Mouse (Mus musculus) frontal cortex, postnatal 36 days (tissue): Measurements from ENCODE around the gene Ralgapa2.

Source experiments
- DNase-seq, 2 experiments: peaks; one replicate each; pipeline ENCODE4 v3.0.0; 2022; ENCODE audit warnings: low spot score in 2 of 2

The Ralgapa2 gene

DNA sequence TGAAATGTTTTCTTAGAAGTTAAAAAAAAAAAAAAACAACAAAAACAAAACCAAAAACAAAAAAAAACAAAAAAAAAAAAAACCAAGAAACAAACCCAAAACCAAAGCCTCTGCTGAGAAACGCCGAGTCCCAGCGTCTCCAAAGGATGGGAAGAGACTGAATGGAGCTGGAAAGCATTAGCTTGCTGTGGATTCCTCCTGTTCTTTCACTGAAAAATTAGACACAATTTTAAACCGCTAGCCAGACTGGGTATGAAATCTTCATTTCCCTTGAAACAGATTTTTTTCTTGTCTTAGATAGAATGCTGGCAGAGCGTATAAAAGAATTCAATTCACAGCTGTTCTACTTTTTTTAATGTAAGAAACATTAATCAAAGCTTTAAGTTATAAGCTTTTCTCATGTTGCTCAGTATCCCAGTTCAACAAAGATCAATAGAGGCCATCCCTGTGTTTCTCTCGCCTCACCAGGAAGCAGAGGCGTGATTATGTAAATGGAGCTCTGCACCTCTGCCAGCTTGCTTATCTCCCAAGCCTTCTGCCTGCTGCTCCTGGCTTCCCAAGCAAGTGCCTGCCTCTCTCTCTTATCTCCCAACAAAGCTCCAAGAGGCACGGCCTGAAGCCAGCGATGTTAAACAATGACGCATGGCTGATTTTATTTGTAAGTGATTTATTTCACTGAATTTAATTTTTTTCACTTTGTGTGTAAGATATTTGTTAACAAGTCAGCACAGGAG, 253.2 kb downstream of the Ralgapa2 start:
- peak; percentile 50 to 64 for DNase-seq

DNA sequence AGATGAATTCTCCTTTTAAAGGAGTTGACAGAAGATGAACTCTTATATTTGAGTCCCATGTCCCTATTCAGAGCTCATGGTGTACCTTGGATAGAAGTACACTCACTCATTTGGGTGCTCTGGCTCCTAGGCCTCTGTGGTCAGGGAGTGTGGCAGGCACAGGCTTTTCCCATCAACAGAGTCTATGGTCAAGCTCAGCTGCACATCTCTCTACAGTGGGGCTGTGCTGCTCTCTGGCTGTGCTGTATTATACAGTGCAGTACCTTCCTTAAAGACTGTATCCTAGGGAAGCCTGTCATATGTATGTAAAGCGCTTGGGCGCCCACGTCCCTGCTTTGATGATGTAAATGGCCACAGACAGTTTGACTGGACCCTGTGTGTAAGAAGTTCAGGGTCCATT, 254.5 kb downstream of the Ralgapa2 start:
- no peak for DNase-seq

DNA sequence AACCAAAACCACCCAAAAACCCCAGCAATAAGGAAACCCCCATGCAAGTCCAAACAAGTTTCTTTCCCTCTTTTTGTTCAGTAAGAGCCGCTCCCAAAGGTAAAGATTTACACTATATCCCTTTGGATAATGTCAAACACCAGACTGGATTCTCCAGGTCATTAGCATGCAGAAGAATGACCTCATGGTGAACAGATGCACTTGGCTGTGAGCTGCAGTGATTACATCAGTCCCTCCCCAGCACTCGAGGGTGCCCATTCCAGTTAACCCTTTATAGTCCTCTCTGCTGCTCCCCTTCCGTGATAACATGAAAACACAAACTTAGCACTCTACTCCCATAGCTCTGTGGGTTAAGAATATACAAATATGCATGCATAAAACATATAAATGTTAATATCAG, 255.1 kb downstream of the Ralgapa2 start:
- DNase-seq, result no peak

DNA sequence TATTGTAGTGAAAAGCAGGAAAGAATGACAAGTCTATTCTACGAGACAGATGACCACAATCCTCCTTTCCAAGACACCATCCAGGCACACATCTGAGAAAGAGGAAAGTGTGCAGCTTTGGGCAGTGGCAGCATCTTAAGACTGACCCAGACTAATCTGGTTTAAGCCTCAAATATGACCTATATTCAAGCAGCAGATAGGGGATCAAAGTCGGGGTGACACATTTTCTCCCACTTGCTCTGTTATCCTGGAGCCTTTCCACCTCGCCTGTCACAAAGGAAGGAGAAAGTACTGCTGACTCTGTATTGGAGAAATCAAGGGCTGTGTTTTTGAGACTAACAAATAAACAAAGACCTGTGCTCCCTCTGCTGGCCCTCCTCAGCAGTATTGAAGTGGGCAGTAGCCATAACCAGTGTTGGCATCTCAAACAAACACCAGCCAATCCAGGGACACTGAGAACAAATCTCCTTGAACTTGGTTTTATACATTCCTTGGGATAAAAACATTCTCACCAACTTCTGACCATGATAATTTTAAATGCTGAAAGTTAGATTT, 255.7 kb downstream of the Ralgapa2 start:
- peak in 1 of 2 experiments; percentile 20 for DNase-seq

DNA sequence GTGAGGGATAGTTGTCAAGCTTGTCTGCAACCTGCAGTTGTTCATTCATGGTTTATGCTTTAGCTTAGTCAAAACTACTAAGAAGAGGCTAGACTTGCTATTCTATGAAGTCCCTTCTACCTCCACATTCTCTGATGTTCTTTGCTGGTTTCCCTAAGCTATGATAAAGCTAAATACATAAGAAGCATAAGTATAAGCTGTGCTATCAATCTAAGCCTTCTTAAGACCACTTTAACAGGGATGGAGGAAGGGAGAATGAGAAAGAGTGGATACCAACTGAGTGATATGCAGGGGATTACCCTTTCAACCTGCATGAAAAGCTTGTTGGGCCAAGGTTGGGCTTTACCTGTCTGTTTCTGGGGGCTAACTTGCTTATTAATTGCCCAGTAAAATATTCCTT, 256.5 kb downstream of the Ralgapa2 start:
- DNase-seq, result no peak

DNA sequence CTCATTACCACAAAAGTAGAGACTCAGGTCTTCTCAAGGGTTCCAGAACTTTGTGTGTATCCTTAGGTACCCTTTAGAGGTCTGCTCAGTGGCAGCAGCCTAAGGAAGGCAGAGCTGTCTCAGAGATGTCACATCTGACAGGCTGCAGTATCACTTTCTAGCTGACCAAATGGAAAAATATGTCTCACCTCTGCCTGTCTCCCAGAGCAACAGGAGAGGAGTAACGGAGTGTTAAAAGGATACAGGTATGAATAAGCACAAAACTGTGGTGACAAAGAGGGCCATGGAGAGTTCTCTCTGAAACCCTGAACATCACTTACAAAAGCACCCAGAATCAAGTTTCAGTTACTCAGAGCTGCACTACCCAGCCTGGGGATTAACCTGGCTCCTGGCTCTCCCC, 257.8 kb downstream of the Ralgapa2 start:
- no peak for DNase-seq

DNA sequence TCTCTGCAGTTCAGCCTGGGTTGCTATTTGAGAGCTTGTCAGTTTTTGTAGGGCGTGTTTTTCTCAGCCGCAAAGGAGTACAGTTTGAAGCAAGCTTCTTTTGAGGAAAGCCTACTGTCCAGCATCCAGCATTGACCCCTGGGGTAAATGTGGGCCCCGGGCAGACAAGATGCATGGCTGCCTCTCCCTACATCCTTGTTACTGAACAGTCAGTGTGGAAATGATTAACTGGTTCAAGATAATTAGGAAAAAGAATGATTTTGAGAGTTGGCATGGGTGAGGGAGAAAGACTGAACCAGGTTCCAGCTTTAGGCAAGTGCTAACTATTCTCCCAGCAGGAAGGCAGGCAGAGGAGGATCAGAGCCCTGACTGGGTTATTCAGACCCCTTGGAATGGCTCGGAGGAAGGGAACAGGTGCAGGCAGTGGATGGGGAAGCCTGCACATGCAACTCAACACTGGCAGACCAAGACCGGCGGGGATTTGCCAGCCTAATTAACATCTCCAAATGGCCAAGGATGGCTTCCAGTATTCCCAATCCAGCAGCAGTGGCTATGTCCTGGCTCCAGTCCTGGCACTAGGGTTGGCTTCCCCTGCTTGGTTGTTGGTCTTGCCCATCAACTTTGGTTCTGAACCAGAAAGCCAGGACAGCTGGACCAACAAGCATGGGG, 261.8 kb downstream of the Ralgapa2 start:
- DNase-seq, result no peak

DNA sequence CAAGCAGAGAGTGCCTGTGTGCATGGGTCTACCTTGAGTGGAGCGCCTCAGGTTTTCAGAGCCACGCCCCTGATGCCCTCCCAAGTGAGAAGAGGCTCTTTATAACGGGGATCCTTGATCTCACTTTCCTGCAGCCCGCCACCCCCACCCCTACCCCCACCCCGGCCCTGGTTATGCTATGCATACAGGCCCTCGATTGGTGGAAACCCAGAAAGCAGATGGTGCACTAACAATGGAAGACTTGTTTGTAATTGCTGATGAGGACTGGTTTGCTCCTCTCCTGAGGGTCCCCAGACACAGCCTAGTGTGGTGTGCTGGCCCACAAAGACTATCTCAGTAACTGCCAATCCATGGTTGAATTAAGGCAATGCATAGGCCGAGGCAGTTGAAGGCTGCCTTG, 263.1 kb downstream of the Ralgapa2 start:
- no peak for DNase-seq

DNA sequence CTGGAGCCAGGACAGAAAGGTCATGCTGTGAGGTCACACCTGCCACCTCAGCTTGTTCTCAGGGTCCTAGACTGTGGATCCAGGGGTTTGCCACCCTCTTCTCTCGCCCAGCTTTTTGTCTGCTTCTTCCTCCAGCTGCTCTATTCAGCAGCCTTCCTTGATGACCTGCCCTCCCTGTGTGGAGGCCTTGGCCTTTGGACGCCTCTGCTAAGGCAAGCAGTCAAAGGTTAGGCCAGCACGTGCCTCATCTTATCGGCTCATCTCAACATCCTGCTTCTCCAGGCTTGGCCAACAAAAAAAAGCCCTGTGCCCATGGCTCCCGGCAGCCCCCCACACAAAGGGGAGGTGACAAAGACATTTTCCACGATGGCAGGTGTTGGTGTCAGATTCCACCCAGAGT, 264.6 kb downstream of the Ralgapa2 start:
- no peak for DNase-seq

DNA sequence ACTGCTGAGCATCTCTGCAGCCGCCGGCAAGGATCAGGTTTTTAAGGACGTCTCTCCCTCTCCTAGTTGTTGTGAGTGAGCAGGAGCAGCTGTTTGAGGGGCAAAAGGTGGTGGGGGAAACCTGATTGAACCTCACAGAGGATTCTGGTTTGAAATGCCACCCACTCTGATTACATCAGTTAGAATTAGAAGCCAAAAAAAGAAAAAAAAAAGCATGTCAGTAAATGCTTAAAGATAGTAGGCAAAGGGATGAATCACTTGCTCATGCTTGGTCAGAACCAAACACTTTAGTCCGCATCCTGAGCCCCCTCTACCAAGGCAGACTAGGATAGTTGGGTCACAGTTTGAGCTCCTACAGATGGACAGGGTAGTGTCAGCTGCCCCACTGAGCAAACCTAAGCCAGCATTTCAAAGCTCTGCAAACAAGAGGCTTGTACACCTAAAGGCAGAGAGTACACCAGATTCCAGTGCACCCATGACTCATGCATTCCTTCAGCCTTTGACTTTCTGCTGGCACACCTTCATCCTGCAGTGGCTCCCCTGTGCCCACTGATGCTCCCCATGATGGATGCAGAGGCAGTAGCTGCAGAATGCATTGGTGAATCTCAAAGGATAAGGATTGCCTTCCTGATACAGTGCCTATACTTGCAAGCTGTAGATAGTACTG, 265.6 kb downstream of the Ralgapa2 start:
- DNase-seq, result peak; percentile 31 to 39

DNA sequence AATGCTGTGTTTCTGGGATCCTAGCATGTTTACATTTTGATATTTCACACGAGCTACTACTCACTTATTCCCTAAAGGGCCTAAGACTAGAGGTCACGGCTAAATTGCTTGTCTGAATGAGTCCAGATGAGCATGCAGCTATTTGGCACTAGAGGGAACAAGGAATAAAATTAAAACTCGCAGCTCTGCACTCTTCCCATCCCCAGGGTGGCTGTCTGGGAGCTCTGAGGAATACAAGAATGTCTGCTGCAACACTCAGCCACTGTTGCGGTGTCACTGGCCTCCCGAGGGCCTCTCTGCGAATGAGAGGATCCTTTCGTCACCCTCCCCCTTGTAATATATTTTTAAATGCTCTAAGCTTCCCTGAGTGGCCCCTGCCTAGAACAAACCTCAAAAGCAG, 266.7 kb downstream of the Ralgapa2 start:
- no peak for DNase-seq

DNA sequence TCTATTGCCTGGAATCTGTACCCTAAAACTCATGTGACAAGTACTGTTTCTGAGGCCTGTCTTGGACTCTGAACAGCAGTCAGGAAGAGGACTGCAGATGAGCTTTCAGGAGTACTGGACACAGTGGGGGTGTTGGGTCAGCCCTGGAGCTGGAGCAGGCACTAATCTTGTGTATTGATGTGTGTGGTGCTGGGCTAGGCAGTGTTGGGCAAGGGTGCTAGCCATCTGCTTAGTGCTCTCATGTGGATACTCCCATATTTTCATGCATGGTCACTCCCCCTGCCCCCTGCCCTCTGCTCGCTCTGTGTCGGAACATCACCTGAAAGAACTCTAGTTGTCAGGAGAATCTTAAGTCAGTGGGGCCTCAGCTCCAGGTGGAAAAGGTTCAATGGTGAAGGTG, 268.1 kb downstream of the Ralgapa2 start:
- no peak for DNase-seq

DNA sequence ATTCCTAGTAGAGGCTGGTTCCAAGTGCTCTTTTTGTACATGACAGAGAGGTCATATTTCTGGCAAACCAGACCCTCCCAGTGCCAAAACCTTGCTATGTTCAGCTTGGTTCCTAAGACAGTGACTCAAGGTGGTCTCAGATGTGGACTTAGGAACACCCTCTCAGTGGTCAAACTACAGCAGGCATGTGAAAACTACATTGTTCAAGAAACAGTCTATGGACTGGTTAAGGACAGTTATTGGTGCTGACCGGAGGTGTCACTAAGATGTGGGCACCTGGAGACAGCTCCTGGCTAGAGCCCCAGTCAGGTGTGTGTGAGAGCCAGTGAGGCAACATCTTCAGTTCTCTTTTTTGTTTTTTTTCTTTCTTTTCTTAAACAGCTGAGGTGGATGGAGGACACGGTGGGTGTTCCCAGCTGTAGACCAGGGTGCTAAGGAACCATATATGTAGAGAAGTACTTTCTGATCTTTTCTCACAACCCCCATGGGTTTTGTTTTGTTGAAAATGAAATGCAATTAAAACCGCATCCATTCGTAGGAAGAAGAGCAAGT, 272.9 kb downstream of the Ralgapa2 start:
- DNase-seq, result no peak

DNA sequence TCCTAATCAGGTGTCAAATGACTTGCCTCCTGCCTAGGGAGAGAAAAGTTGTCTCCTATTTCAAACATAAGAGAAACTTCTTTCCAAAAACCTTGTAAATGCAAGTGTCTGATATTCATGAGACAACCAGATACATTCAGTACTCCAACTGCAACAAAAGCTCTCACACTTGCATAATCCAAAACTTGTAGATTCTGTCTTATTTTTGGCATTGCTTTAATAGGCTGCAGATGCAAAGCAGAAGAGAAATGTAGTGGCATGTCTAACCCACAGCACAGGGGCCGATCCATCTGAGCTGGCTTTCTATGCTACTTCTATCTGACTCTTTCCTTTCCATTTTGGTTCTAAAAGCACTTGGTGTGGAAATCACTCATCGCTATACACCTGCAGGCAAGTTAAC, 280.7 kb downstream of the Ralgapa2 start:
- no peak for DNase-seq

DNA sequence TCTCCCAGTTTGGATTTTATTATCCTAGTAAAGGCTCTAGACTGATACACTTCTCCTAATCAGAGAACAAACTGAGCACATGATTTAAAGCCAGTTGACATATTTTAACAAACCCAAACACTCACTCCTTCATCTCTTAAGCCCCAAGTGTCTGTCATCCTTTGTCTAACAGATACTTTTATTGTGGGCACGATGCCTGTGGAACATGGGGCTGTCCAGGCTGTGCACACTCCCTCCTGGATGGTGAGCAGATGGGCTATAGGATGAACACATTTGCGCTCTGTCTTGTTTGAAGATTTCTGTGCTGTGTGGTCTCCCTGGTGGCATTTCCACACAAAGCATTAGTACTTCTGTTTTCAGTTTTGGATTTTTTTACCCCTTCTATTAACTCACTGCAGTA, 283.7 kb downstream of the Ralgapa2 start:
- DNase-seq, result no peak

DNA sequence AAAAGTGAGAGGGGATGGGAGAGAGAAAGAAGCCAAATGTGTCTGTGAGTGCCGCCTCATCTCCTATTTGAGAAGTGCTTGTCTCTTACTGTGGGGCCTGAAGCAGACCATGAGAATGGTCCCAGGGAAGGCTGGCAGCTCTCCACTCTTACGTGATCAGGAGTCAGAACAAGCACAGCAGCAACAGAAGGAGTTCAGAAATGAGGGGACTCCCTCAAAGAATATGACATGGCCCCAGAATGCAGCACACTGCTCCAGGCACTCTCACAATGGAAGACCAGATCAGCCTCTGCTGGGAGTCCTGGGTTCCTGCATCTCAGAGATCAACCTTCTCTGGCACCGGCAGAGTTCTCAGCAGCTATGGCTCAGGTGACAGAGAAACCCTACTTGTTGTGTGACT, 284.5 kb downstream of the Ralgapa2 start:
- no peak for DNase-seq

DNA sequence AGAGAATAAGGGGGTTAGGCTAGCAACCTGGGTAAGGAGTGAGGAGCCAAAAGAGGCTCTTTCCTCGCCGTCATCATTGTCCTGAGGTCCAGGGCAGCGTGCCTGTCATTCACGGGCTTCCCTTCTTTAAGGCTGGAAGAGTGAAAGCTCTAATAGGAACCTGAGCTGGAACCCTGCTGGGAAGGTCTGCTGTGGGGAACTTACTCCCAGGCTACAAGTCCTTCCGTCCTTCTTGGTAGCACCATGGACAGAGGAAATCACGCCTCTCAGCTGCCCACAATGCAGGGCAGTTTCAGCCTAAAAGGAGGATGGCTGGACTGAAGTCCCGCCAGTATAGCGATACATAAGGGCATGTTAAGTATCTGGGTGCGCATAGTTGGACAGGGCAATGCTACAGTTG, 285.7 kb downstream of the Ralgapa2 start:
- no peak for DNase-seq

DNA sequence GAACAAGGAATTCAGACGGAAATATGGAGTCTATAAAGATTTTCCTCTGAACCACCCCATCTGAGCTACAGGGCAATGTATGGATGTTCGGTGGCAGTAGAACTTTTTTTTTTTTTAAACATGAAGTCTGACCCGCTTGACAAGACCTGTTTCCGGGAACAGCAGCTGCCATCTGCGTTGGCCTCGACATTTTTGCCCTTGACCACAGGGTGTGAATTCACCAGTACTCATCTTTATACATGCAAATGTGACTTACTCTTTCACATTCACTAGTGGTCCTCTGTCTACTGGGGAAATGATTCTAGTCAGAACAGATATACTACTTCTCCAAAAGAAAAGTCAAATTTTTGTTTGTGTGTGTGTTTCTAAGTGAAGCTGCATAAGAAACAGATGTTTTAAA, 286.3 kb downstream of the Ralgapa2 start:
- DNase-seq, result no peak

DNA sequence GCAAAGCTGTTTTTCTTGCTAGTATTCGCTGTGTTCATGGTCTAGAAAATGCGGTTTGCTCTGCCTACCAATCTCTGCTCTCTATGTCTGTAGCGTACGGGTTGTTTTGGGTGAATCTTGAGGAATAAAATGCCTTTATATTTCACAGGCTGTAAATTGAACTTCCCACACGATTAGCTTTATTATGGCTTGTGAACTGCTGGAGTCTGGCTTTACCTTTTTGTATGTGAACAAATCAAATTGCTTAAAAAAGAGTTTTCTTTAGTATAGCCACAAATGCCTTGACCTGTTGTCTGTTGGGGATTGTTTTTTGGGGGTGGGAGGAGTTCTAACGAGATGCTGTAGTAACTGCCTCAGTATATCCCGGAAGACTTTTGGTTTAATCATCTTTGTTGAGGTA, 288.0 kb downstream of the Ralgapa2 start:
- no peak for DNase-seq

DNA sequence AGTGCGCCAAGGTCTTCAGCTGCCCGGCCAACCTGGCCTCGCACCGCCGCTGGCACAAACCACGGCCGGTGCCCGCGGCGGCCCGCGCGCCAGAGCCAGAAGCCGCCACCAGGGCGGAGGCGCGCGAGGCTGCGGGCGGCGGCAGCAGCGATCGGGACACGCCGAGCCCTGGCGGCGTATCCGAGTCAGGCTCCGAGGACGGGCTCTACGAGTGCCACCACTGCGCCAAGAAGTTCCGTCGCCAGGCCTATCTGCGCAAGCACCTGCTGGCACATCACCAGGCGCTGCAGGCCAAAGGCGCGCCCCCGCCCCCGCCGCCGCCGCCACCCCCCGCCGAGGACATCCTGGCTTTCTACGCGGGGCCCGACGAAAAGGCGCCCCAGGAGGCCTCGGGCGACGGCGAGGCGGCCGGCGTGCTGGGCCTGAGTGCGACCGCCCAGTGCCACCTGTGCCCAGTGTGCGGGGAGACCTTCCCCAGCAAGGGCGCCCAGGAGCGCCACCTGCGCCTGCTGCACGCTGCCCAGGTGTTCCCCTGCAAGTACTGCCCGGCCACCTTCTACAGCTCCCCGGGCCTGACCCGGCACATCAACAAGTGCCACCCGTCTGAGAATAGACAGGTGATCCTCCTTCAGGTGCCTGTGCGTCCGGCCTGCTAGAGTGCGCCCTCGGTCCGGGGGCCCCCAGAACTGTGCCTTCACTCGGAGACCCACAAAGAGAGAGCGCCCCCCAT, 288.8 kb downstream of the Ralgapa2 start:
- peak in 1 of 2 experiments; percentile 36 for DNase-seq

DNA sequence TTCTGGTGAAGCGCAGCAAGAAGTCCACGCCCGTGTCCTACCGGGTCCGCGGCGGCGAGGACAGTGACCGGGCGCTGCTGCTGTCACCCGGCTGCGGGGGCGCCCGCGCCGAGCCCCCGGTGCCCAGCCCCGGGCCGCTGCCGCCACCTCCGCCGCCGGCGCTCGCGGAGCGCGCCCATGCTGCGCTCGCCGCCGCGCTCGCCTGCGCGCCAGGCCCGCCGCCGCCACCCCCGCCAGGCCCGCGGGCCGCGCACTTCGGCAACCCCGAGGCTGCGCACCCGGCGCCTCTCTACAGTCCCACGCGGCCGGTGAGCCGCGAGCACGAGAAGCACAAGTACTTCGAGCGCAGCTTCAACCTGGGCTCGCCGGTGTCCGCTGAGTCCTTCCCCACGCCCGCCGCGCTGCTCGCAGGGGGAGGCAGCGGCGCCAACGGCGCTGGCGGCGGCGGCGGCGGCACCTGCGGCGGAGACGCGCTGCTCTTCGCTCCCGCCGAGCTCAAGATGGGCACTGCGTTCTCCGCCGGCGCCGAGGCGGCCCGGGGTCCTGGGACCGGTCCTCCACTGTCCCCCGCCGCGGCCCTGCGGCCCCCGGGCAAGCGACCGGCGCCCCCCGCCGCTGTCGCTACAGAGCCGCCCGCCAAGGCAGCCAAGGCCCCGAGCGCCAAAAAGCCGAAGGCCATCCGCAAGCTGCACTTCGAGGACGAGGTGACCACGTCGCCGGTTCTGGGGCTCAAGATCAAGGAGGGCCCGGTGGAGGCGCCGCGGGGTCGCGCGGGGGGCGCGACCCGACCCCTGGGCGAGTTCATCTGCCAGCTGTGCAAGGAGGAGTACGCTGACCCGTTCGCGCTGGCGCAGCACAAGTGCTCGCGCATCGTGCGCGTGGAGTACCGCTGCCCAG, 289.6 kb downstream of the Ralgapa2 start:
- DNase-seq, result peak; percentile 34 to 42
